Mouse (Mus musculus) CH12.LX (cell line): Measurements from ENCODE around the gene Lrp6. TPM values are rescaled to one million over a fixed set of nuclear protein-coding genes. Genes with fewer than 3 reads are reported as not detected.

Experiments
- DNase-seq: peaks from one replicate; pipeline ENCODE4 v3.0.0-alpha.2; 2013; ENCODE audit errors: extremely low read depth
- H3K27ac ChIP-seq: 2 replicates; pipeline ENCODE4 v1.5.1; 2012; ENCODE audit warnings: low read depth, mild to moderate bottlenecking, control low read depth, moderate library complexity; ENCODE audit not compliant: insufficient read depth
- H3K27me3 ChIP-seq: replicated peaks from 2 replicates; pipeline ENCODE3; 2012; ENCODE audit warnings: inconsistent platforms
- H3K36me3 ChIP-seq, 2 experiments: replicated peaks in 1 of 2; 2 replicates each; pipeline versions ENCODE3 to v1.6.1; 2012; ENCODE audit warnings: inconsistent platforms in 1 of 2, low read length in 1 of 2, mild to moderate bottlenecking in 1 of 2, mixed read lengths in 1 of 2, moderate library complexity in 1 of 2; ENCODE audit not compliant: control insufficient read depth in 1 of 2, insufficient read depth in 1 of 2
- H3K4me1 ChIP-seq, 2 experiments: 2 replicates each; pipeline ENCODE4 v1.6.1; 2012; ENCODE audit warnings: inconsistent platforms in 1 of 2, moderate library complexity in 1 of 2; ENCODE audit not compliant: insufficient read depth in 2 of 2, control insufficient read depth in 1 of 2
- H3K4me2 ChIP-seq: 2 replicates; pipeline ENCODE4 v1.6.1; 2012; ENCODE audit warnings: low read depth, mild to moderate bottlenecking, control low read depth; ENCODE audit not compliant: poor library complexity, insufficient read depth, severe bottlenecking
- H3K4me3 ChIP-seq, 3 experiments: fragments of 150-350 bp in 1 of 3; sonication (generic) in 1 of 3; replicated peaks in 1 of 3; 2 replicates each; pipeline versions ENCODE3 to v1.5.1; 2011 to 2012; ENCODE audit warnings: low read depth in 2 of 3, low read length in 2 of 3, mild to moderate bottlenecking in 2 of 3, moderate library complexity in 2 of 3, control low read depth in 1 of 3, improper control_type of control experiment in 1 of 3, inconsistent platforms in 1 of 3, mixed read lengths in 1 of 3; ENCODE audit not compliant: poor library complexity in 1 of 3
- H3K79me2 ChIP-seq: replicated peaks from 2 replicates; pipeline ENCODE4 v1.6.1; 2012; ENCODE audit warnings: mild to moderate bottlenecking, moderate library complexity; ENCODE audit not compliant: control insufficient read depth, poor library complexity, insufficient read depth, severe bottlenecking; ENCODE audit errors: extremely low read depth
- H3K9ac ChIP-seq: 2 replicates; pipeline ENCODE4 v1.6.1; 2012; ENCODE audit warnings: low read depth, mild to moderate bottlenecking, control low read depth, moderate library complexity; ENCODE audit not compliant: insufficient read depth
- H3K9me3 ChIP-seq: replicated peaks from 2 replicates; pipeline ENCODE3; 2012; ENCODE audit warnings: low read length, inconsistent platforms, mixed read lengths
- BHLHE40 ChIP-seq: IDR thresholded peaks from 2 replicates; pipeline ENCODE4 v1.6.1; 2011; ENCODE audit warnings: mild to moderate bottlenecking, low read depth, low read length, improper control_type of control experiment
- CTCF ChIP-seq, 2 experiments: IDR thresholded peaks in 1 of 2; conservative IDR thresholded peaks in 1 of 2; 2 replicates each; pipeline ENCODE4 v1.5.1; 2011 to 2012; ENCODE audit warnings: low read depth in 2 of 2, low read length in 2 of 2, improper control_type of control experiment in 1 of 2, inconsistent platforms in 1 of 2, mild to moderate bottlenecking in 1 of 2, moderate library complexity in 1 of 2
- ELF1 ChIP-seq: IDR thresholded peaks from 2 replicates; pipeline ENCODE4 v1.6.1; 2014; ENCODE audit warnings: low read depth, mild to moderate bottlenecking, inconsistent platforms, low read length, improper control_type of control experiment
- GABPA ChIP-seq: IDR thresholded peaks from 2 replicates; pipeline ENCODE4 v1.6.1; 2012; ENCODE audit warnings: low read depth, low read length, improper control_type of control experiment, inconsistent platforms; ENCODE audit not compliant: insufficient replicate concordance
- HCFC1 ChIP-seq: IDR thresholded peaks from 2 replicates; pipeline ENCODE4 v1.6.1; 2012; ENCODE audit warnings: low read depth, mild to moderate bottlenecking, inconsistent platforms, low read length, improper control_type of control experiment
- IRF4 ChIP-seq: IDR thresholded peaks from 2 replicates; pipeline ENCODE4 v1.6.1; 2014; ENCODE audit warnings: low read depth, mild to moderate bottlenecking, inconsistent platforms, low read length, improper control_type of control experiment
- JUN ChIP-seq: IDR thresholded peaks from 2 replicates; pipeline ENCODE4 v1.6.1; 2011; ENCODE audit warnings: low read depth, mild to moderate bottlenecking, low read length, improper control_type of control experiment, moderate library complexity; ENCODE audit not compliant: insufficient read depth
- KAT2A ChIP-seq: IDR thresholded peaks from 2 replicates; pipeline ENCODE4 v1.6.1; 2012; ENCODE audit warnings: low read length, improper control_type of control experiment, inconsistent platforms; ENCODE audit not compliant: insufficient replicate concordance
- MAX ChIP-seq: IDR thresholded peaks from 2 replicates; pipeline ENCODE4 v1.6.1; 2011; ENCODE audit warnings: low read length, improper control_type of control experiment
- MAZ ChIP-seq: IDR thresholded peaks from 2 replicates; pipeline ENCODE4 v1.6.1; 2012; ENCODE audit warnings: low read depth, mild to moderate bottlenecking, inconsistent platforms, low read length, improper control_type of control experiment, moderate library complexity
- MEF2A ChIP-seq: IDR thresholded peaks from 2 replicates; pipeline ENCODE4 v1.6.1; 2014; ENCODE audit warnings: low read depth, mild to moderate bottlenecking, inconsistent platforms, low read length, improper control_type of control experiment, borderline replicate concordance
- NELFE ChIP-seq: IDR thresholded peaks from 2 replicates; pipeline ENCODE4 v1.6.1; 2011; ENCODE audit warnings: low read depth, low read length, improper control_type of control experiment
- PAX5 ChIP-seq: IDR thresholded peaks from 2 replicates; pipeline ENCODE4 v1.6.1; 2012; ENCODE audit warnings: low read length, inconsistent platforms, mixed read lengths
- POLR2A ChIP-seq: IDR thresholded peaks from 2 replicates; pipeline ENCODE4 v1.6.1; 2011; ENCODE audit warnings: low read depth, mild to moderate bottlenecking, improper control_type of control experiment, low read length
- RAD21 ChIP-seq: IDR thresholded peaks from 2 replicates; pipeline ENCODE4 v1.6.1; 2011; ENCODE audit warnings: low read depth, mild to moderate bottlenecking, low read length, improper control_type of control experiment, moderate library complexity
- RCOR1 ChIP-seq: conservative IDR thresholded peaks from 2 replicates; pipeline ENCODE4 v1.6.1; 2012; ENCODE audit warnings: low read depth, mild to moderate bottlenecking, inconsistent platforms, low read length, improper control_type of control experiment
- SIN3A ChIP-seq: IDR thresholded peaks from 2 replicates; pipeline ENCODE4 v1.6.1; 2012; ENCODE audit warnings: low read length, improper control_type of control experiment, inconsistent platforms
- TBP ChIP-seq: conservative IDR thresholded peaks from 2 replicates; pipeline ENCODE4 v1.6.1; 2011; ENCODE audit warnings: low read depth, low read length, improper control_type of control experiment
- USF2 ChIP-seq: conservative IDR thresholded peaks from 2 replicates; pipeline ENCODE4 v1.6.1; 2011; ENCODE audit warnings: low read depth, low read length, improper control_type of control experiment
- ZKSCAN1 ChIP-seq: IDR thresholded peaks from 2 replicates; pipeline ENCODE4 v1.6.1; 2012; ENCODE audit warnings: low read depth, inconsistent platforms, low read length, improper control_type of control experiment, borderline replicate concordance
- ZNF384 ChIP-seq: IDR thresholded peaks from 2 replicates; pipeline ENCODE4 v1.6.1; 2012; ENCODE audit warnings: low read depth, low read length, improper control_type of control experiment, inconsistent platforms
- dilution Hi-C: fragments of 300-500 bp; cut with MboI; formaldehyde crosslinking; loops from 2 replicates; pipeline ENCODE4 v1.14.3; 2020; ENCODE audit warnings: low sequenced_read_pairs; ENCODE audit not compliant: extremely low pct_unique_long_range_greater_than_20kb, extremely low pct_ligation_motif_present
- in situ Hi-C: fragments of 300-500 bp; cut with MboI; formaldehyde crosslinking; loops from 3 replicates; pipeline ENCODE4 v1.14.3; 2019; ENCODE audit warnings: low sequenced_read_pairs, low pct_ligation_motif_present, low pct_unique_long_range_greater_than_20kb, mixed read lengths
- polyA plus RNA-seq: library from polyadenylated mRNA; unstranded; fragments of >175 nt; gene quantifications from 2 replicates; pipeline ENCODE4 v1.2.1, GENCODE M21; 2012; ENCODE audit warnings: low read depth; ENCODE audit not compliant: insufficient read length
- total RNA-seq, 2 experiments: library from RNA; depleted of rRNA; stranded (reverse); fragments of 300-350 nt in 1 of 2; fragments of >200 nt in 1 of 2; gene quantifications; 2 replicates each; pipeline ENCODE4 v1.2.3; 2012 to 2014

Gene Lrp6
- total and polyA plus RNA-seq, 3 experiments, result 12.4 to 15.6 (median 13.3) TPM

GRCm38 (mm10) chr6:134513896-134514510 is 52.8 kb downstream of the Lrp6 start:
- Histone ChIP-seq H3K9me3 (no peaks in the 10 kb centered on the region), H3K79me2 (no peaks in the 10 kb centered on the region), H3K4me3 (no peak overlapping the region), H3K27ac (no peak overlapping the region), H3K27me3 (no peaks in the 10 kb centered on the region), H3K4me2 (no peak overlapping the region), H3K36me3 (peaks cover 3 to 18% of the 10 kb centered on the region in 2 experiments), H3K9ac (no peak overlapping the region), H3K4me1 (peaks cover 0 to 17% of the 10 kb centered on the region in 2 experiments; a peak in 2 of 4 replicates)
- no peak for DNase-seq
- dilution Hi-C loops, result no loop called here
- in situ Hi-C loops, result no loop called here
- TF ChIP-seq PAX5 (no peak), MEF2A (no peak)

DNA sequence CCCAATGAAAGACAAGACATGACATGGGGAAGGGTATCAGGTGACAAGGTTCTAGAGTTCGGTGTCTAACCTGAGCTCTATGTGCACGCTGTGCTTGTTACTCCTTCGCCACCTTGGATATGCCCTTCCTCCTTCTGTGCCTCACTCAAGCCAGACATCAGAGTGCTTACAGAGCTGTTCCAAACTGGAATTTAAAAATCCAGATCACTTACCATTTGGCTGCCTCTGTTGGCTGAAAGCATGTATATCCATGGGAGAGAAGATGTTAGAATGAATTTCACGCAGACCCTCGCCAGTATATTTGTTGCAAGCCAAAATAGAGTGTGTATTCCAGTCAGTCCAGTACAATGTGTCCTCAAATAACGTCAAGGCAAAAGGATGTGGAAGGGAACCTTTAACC is 53.8 kb downstream of the Lrp6 start:
- no peak for TF ChIP-seq RCOR1
- TF ChIP-seq IRF4, result no peak
- no peak for TF ChIP-seq CTCF (conservative IDR thresholded peaks at IDR 0.05 in 1 of 2, IDR thresholded peaks at IDR 0.05 in 1 of 2; ENCODE audit: low read depth in 2 of 2, low read length in 2 of 2)
- TF ChIP-seq SIN3A, result no peak
- TF ChIP-seq TBP, result no peak
- no peak for TF ChIP-seq MEF2A
- TF ChIP-seq KAT2A, result no peak
- no peak for TF ChIP-seq RAD21
- no peak for TF ChIP-seq NELFE
- no peak for TF ChIP-seq ZNF384
- no peak for TF ChIP-seq ZKSCAN1
- no peak for TF ChIP-seq HCFC1
- TF ChIP-seq ELF1, result no peak
- TF ChIP-seq BHLHE40, result no peak
- TF ChIP-seq MAZ, result no peak
- TF ChIP-seq POLR2A, result no peak
- TF ChIP-seq MAX, result no peak
- no peak for TF ChIP-seq USF2
- no peak for TF ChIP-seq JUN
- no peak for TF ChIP-seq GABPA
- TF ChIP-seq, all 38 proteins: peak for 0
- in situ Hi-C loops (no loop called here), dilution Hi-C loops (no loop called here)
- no peaks in the 10 kb centered on the region for H3K9me3 ChIP-seq
- no peak for DNase-seq
- no peak overlapping the region for H3K9ac ChIP-seq
- no peaks in the 10 kb centered on the region for H3K27me3 ChIP-seq
- peaks cover 3 to 20% of the 10 kb centered on the region in 2 experiments for H3K36me3 ChIP-seq
- no peaks in the 10 kb centered on the region for H3K79me2 ChIP-seq
- H3K27ac ChIP-seq, result no peak overlapping the region
- H3K4me1 ChIP-seq, result peaks cover 0 to 20% of the 10 kb centered on the region in 2 experiments; a peak in 2 of 4 replicates
- H3K4me3 ChIP-seq, result no peak overlapping the region
- no peak overlapping the region for H3K4me2 ChIP-seq
